ENCODE assay signal across 8 mouse cellular contexts in genomic region chr11:8137366-8137765, GRCm38 (mm10).
DNase-seq lines count a peak whose midpoint lies in the region; ATAC-seq and TF ChIP-seq lines count a peak whose summit lies in the region.

No protein-coding gene starts in this region.

- 33% methylated on average over 4 of the region's 4 CpGs for WGBS in heart, adult 2 months
- WGBS in heart, embryonic 11.5 days (ENCODE audit: insufficient replicate concordance): 37% methylated on average over 4 of the region's 4 CpGs
- WGBS in embryonic facial prominence, embryonic 14.5 days: 33% methylated on average over 4 of the region's 4 CpGs
- WGBS in forebrain, embryonic 15.5 days: 42% methylated on average over 4 of the region's 4 CpGs

- H3K4me2 ChIP-seq in heart, embryonic 11.5 days: no peak overlapping the region
- no peak overlapping the region for H3K4me2 ChIP-seq in embryonic facial prominence, embryonic 14.5 days (ENCODE audit: low read depth, low read length)
- H3K4me2 ChIP-seq in forebrain, embryonic 15.5 days (replicated peaks): no peak overlapping the region

- no peak for TF ChIP-seq POLR2A in heart, adult 2 months (IDR thresholded peaks at IDR 0.05; ENCODE audit: insufficient read depth, low read depth, low read length)

- H3K27me3 ChIP-seq in heart, adult 2 months (ENCODE audit: control insufficient read depth, insufficient read depth, low read length): no peaks in the 10 kb centered on the region; the same call in 1 of the 2 replicates
- no peaks in the 10 kb centered on the region for H3K27me3 ChIP-seq in heart, embryonic 11.5 days (ENCODE audit: control insufficient read depth, insufficient read depth, low read length)
- H3K27me3 ChIP-seq in embryonic facial prominence, embryonic 14.5 days (replicated peaks; ENCODE audit: control insufficient read depth, insufficient read depth, low read length): no peaks in the 10 kb centered on the region
- H3K27me3 ChIP-seq in forebrain, embryonic 15.5 days: no peaks in the 10 kb centered on the region

- H3K36me3 ChIP-seq in heart, adult 2 months (ENCODE audit: control insufficient read depth, insufficient read depth, low read length): no peaks in the 10 kb centered on the region
- no peaks in the 10 kb centered on the region for H3K36me3 ChIP-seq in heart, embryonic 11.5 days (ENCODE audit: control insufficient read depth, insufficient read depth, low read length)
- no peaks in the 10 kb centered on the region for H3K36me3 ChIP-seq in embryonic facial prominence, embryonic 14.5 days (ENCODE audit: control insufficient read depth, insufficient read depth, low read length)
- no peaks in the 10 kb centered on the region for H3K36me3 ChIP-seq in forebrain, embryonic 15.5 days

- H3K9ac ChIP-seq in heart, adult 2 months (ENCODE audit: low read depth, low read length): no peak overlapping the region
- no peak overlapping the region for H3K9ac ChIP-seq in heart, embryonic 11.5 days (ENCODE audit: low read depth, low read length)
- H3K9ac ChIP-seq in embryonic facial prominence, embryonic 14.5 days (ENCODE audit: low read depth, low read length): no peak overlapping the region
- no peak overlapping the region for H3K9ac ChIP-seq in forebrain, embryonic 15.5 days (replicated peaks)

- no peaks in the 10 kb centered on the region for H3K79me2 ChIP-seq in heart, adult 2 months (replicated peaks; ENCODE audit: control insufficient read depth, insufficient read depth, low read length)

- H3K9me3 ChIP-seq in heart, embryonic 11.5 days (replicated peaks; ENCODE audit: control insufficient read depth, low read length): no peaks in the 10 kb centered on the region
- no peaks in the 10 kb centered on the region for H3K9me3 ChIP-seq in embryonic facial prominence, embryonic 14.5 days (ENCODE audit: control insufficient read depth, low read length)
- H3K9me3 ChIP-seq in forebrain, embryonic 15.5 days: no peaks in the 10 kb centered on the region

- no peaks in the 10 kb centered on the region; the same call in 1 of the 2 replicates for H3K4me1 ChIP-seq in heart, adult 2 months (ENCODE audit: control insufficient read depth, insufficient read depth, low read length)
- no peaks in the 10 kb centered on the region for H3K4me1 ChIP-seq in heart, embryonic 11.5 days (ENCODE audit: control insufficient read depth, insufficient read depth, low read length)
- no peaks in the 10 kb centered on the region for H3K4me1 ChIP-seq in embryonic facial prominence, embryonic 14.5 days (ENCODE audit: control insufficient read depth, insufficient read depth, low read length)
- no peaks in the 10 kb centered on the region for H3K4me1 ChIP-seq in forebrain, embryonic 15.5 days

- intact Hi-C loops in heart, adult 2 months (cut with DNase I): loop anchor here (10.0 kb wide), 1 partner anchor 923 kb away; the partner anchor contains the start of gene Igfbp3

- 0 out of 2 replicates have a peak, but pooled peaks have one; percentile 23 for TF ChIP-seq EP300 in heart, adult 2 months (IDR thresholded peaks at IDR 0.05; ENCODE audit: insufficient read depth, low read depth, low read length)

- peak; percentile 66 for TF ChIP-seq CTCF in heart, adult 2 months (IDR thresholded peaks at IDR 0.05)

- ATAC-seq in heart, embryonic 11.5 days (replicated peaks; ENCODE audit: insufficient number of reproducible peaks, low FRiP score, low TSS enrichment): no peak
- ATAC-seq in embryonic facial prominence, embryonic 14.5 days (ENCODE audit: low read depth): no peak
- ATAC-seq in forebrain, embryonic 15.5 days (replicated peaks): no peak

- no peak for DNase-seq in heart, adult 2 months
- peak; percentile 2 to 16 for DNase-seq in right cerebral cortex, adult 2 months (ENCODE audit: low spot score in 2 of 2)
- no peak for DNase-seq in right cerebral cortex, postnatal 4 days
- DNase-seq in embryonic facial prominence, embryonic 14.5 days (ENCODE audit: low spot score): peak; percentile 53
- peak; percentile 5 for DNase-seq in mesoderm, embryonic 11.5 days (ENCODE audit: low read depth, low spot score)
- no peak for DNase-seq in thymus, postnatal 4 days

- H3K4me3 ChIP-seq in heart, adult 2 months: no peak overlapping the region
- H3K4me3 ChIP-seq in heart, embryonic 11.5 days (ENCODE audit: low read depth, low read length): no peak overlapping the region
- H3K4me3 ChIP-seq in embryonic facial prominence, embryonic 14.5 days (ENCODE audit: low read depth, low read length): no peak overlapping the region
- no peak overlapping the region for H3K4me3 ChIP-seq in forebrain, embryonic 15.5 days

- H3K27ac ChIP-seq in heart, adult 2 months: no peak overlapping the region
- H3K27ac ChIP-seq in heart, embryonic 11.5 days (ENCODE audit: low read depth, low read length): no peak overlapping the region
- no peak overlapping the region for H3K27ac ChIP-seq in embryonic facial prominence, embryonic 14.5 days (replicated peaks; ENCODE audit: low read depth, low read length)
- no peak overlapping the region for H3K27ac ChIP-seq in forebrain, embryonic 15.5 days (replicated peaks)

Comparison
In these comparisons a context has a peak if more than half of its experiments do, and no peak if none do; other contexts are left out.
1. DNase-seq: peak in right cerebral cortex, adult 2 months (2 of 2), embryonic facial prominence, embryonic 14.5 days (single experiment) and mesoderm, embryonic 11.5 days (single experiment); none in heart, adult 2 months (0 of 2), right cerebral cortex, postnatal 4 days (single experiment) and thymus, postnatal 4 days (single experiment).